Mouse (Mus musculus): ENCODE data around the gene Prss12. TPM values are rescaled to one million over a fixed set of nuclear protein-coding genes. Genes with fewer than 3 reads are reported as not detected.
A peak's percentile ranks its signal among the peaks of the same experiment; 100 is the strongest.

The Prss12 gene
- polyA plus RNA-seq (2014; fragmentation: Nextera tagmentation; extraction: Ambion mirVana) = 2.7 and 3.3 TPM in 2 replicates

GRCm38 (mm10) chr3:123446708-123447537 is at the start of gene Prss12:
Gene Prss12, plus strand, starts transcription at chr3:123446913.
- no peaks in the 10 kb centered on the region for H3K9me3 ChIP-seq (replicated peaks; ENCODE audit: control insufficient read depth, low read length)
- peak within 1 kb of the TSS; percentile 100 for H3K4me2 ChIP-seq (ENCODE audit: low read length)
- H3K9ac ChIP-seq (ENCODE audit: low read length) = peak within 1 kb of the TSS; percentile 74
- H3K36me3 ChIP-seq (ENCODE audit: control insufficient read depth, insufficient read depth, low read length) = no peaks in the 10 kb centered on the region
- DNase-seq (ENCODE audit: low spot score) = peak; percentile 58
- H3K4me1 ChIP-seq (ENCODE audit: control insufficient read depth, insufficient read depth, low read length) = 0 out of 2 replicates have a peak, but pooled peaks cover 3% of the 10 kb centered on the region
- H3K27me3 ChIP-seq (replicated peaks; ENCODE audit: control insufficient read depth, insufficient read depth, low read length) = peaks cover 4% of the 10 kb centered on the region; the same call in 1 of the 2 replicates
- H3K4me3 ChIP-seq (ENCODE audit: low read depth, low read length) = peak within 1 kb of the TSS; percentile 71
- no peak within 1 kb of the TSS; the same call in 1 of the 2 replicates for H3K27ac ChIP-seq (ENCODE audit: low read depth, low read length)
- ATAC-seq = peak; percentile 87
- under 1% methylated on average over 79 of the region's 84 CpGs for WGBS

- Histone ChIP-seq H3K4me3 (ENCODE audit: low read depth, low read length) (no peak overlapping the region), H3K4me2 (ENCODE audit: low read length) (no peak overlapping the region), H3K9me3 (replicated peaks; ENCODE audit: control insufficient read depth, low read length) (no peaks in the 10 kb centered on the region), H3K27ac (ENCODE audit: low read depth, low read length) (no peak overlapping the region), H3K36me3 (ENCODE audit: control insufficient read depth, insufficient read depth, low read length) (no peaks in the 10 kb centered on the region), H3K4me1 (ENCODE audit: control insufficient read depth, insufficient read depth, low read length) (no peaks in the 10 kb centered on the region), H3K27me3 (replicated peaks; ENCODE audit: control insufficient read depth, insufficient read depth, low read length) (no peaks in the 10 kb centered on the region), H3K9ac (ENCODE audit: low read length) (no peak overlapping the region)
- 87% methylated on average over 9 of the region's 9 CpGs for WGBS
- DNase-seq (ENCODE audit: low spot score) = no peak
- ATAC-seq = no peak
These were observed 48.9 kb upstream of the Prss12 start for GRCm38 (mm10) chr3:123397562-123398481.

GRCm38 (mm10) chr3:123404945-123405344 is 41.8 kb upstream of the Prss12 start:
- Histone ChIP-seq H3K4me2 (ENCODE audit: low read length) (no peak overlapping the region), H3K4me1 (ENCODE audit: control insufficient read depth, insufficient read depth, low read length) (no peaks in the 10 kb centered on the region), H3K4me3 (ENCODE audit: low read depth, low read length) (no peak overlapping the region), H3K9ac (ENCODE audit: low read length) (no peak overlapping the region), H3K27me3 (replicated peaks; ENCODE audit: control insufficient read depth, insufficient read depth, low read length) (no peaks in the 10 kb centered on the region), H3K27ac (ENCODE audit: low read depth, low read length) (no peak overlapping the region), H3K36me3 (ENCODE audit: control insufficient read depth, insufficient read depth, low read length) (no peaks in the 10 kb centered on the region), H3K9me3 (replicated peaks; ENCODE audit: control insufficient read depth, low read length) (no peaks in the 10 kb centered on the region)
- ATAC-seq (no peak), DNase-seq (ENCODE audit: low spot score) (no peak)
- WGBS = 89% methylated on average over 3 of the region's 3 CpGs

- 77% methylated on average over 6 of the region's 6 CpGs for WGBS
- Histone ChIP-seq H3K27ac (ENCODE audit: low read depth, low read length) (no peak overlapping the region), H3K4me3 (ENCODE audit: low read depth, low read length) (no peak overlapping the region), H3K4me1 (ENCODE audit: control insufficient read depth, insufficient read depth, low read length) (no peaks in the 10 kb centered on the region), H3K9ac (ENCODE audit: low read length) (no peak overlapping the region), H3K27me3 (replicated peaks; ENCODE audit: control insufficient read depth, insufficient read depth, low read length) (no peaks in the 10 kb centered on the region), H3K9me3 (replicated peaks; ENCODE audit: control insufficient read depth, low read length) (no peaks in the 10 kb centered on the region), H3K36me3 (ENCODE audit: control insufficient read depth, insufficient read depth, low read length) (no peaks in the 10 kb centered on the region), H3K4me2 (ENCODE audit: low read length) (no peak overlapping the region)
- DNase-seq (ENCODE audit: low spot score) (no peak), ATAC-seq (no peak)
These were observed 34.7 kb upstream of the Prss12 start for GRCm38 (mm10) chr3:123411821-123412578.

GRCm38 (mm10) chr3:123413173-123413572 is 33.5 kb upstream of the Prss12 start:
- Histone ChIP-seq H3K27me3 (replicated peaks; ENCODE audit: control insufficient read depth, insufficient read depth, low read length) (no peaks in the 10 kb centered on the region), H3K9ac (ENCODE audit: low read length) (no peak overlapping the region), H3K4me3 (ENCODE audit: low read depth, low read length) (no peak overlapping the region), H3K36me3 (ENCODE audit: control insufficient read depth, insufficient read depth, low read length) (no peaks in the 10 kb centered on the region), H3K4me2 (ENCODE audit: low read length) (no peak overlapping the region), H3K9me3 (replicated peaks; ENCODE audit: control insufficient read depth, low read length) (no peaks in the 10 kb centered on the region), H3K4me1 (ENCODE audit: control insufficient read depth, insufficient read depth, low read length) (no peaks in the 10 kb centered on the region), H3K27ac (ENCODE audit: low read depth, low read length) (no peak overlapping the region)
- no peak for DNase-seq (ENCODE audit: low spot score)
- ATAC-seq = no peak
- 20% methylated on average over 5 of the region's 5 CpGs for WGBS

GRCm38 (mm10) chr3:123425647-123426046 is 21.1 kb upstream of the Prss12 start:
- no peaks in the 10 kb centered on the region for H3K9me3 ChIP-seq (replicated peaks; ENCODE audit: control insufficient read depth, low read length)
- no peak overlapping the region for H3K4me2 ChIP-seq (ENCODE audit: low read length)
- no peak overlapping the region for H3K9ac ChIP-seq (ENCODE audit: low read length)
- H3K36me3 ChIP-seq (ENCODE audit: control insufficient read depth, insufficient read depth, low read length) = no peaks in the 10 kb centered on the region
- H3K4me1 ChIP-seq (ENCODE audit: control insufficient read depth, insufficient read depth, low read length) = no peaks in the 10 kb centered on the region
- DNase-seq (ENCODE audit: low spot score) (peak; percentile 10), ATAC-seq (no peak)
- no peak overlapping the region for H3K4me3 ChIP-seq (ENCODE audit: low read depth, low read length)
- no peak overlapping the region for H3K27ac ChIP-seq (ENCODE audit: low read depth, low read length)
- H3K27me3 ChIP-seq (replicated peaks; ENCODE audit: control insufficient read depth, insufficient read depth, low read length) = no peaks in the 10 kb centered on the region
- 64% methylated on average over 2 of the region's 2 CpGs for WGBS

- no peak for ATAC-seq
These were observed 18.7 kb upstream of the Prss12 start for GRCm38 (mm10) chr3:123428005-123428404.

GRCm38 (mm10) chr3:123429597-123430458 is 16.9 kb upstream of the Prss12 start:
- Histone ChIP-seq H3K27me3 (replicated peaks; ENCODE audit: control insufficient read depth, insufficient read depth, low read length) (no peaks in the 10 kb centered on the region), H3K4me1 (ENCODE audit: control insufficient read depth, insufficient read depth, low read length) (no peaks in the 10 kb centered on the region), H3K4me2 (ENCODE audit: low read length) (no peak overlapping the region), H3K9me3 (replicated peaks; ENCODE audit: control insufficient read depth, low read length) (no peaks in the 10 kb centered on the region), H3K36me3 (ENCODE audit: control insufficient read depth, insufficient read depth, low read length) (no peaks in the 10 kb centered on the region), H3K27ac (ENCODE audit: low read depth, low read length) (no peak overlapping the region), H3K4me3 (ENCODE audit: low read depth, low read length) (no peak overlapping the region), H3K9ac (ENCODE audit: low read length) (no peak overlapping the region)
- DNase-seq (ENCODE audit: low spot score) (no peak), ATAC-seq (no peak)
- WGBS = 85% methylated on average over 22 of the region's 22 CpGs

More at GRCm38 (mm10) chr3:123428005-123428404, 18.7 kb upstream of the Prss12 start:
- no peak overlapping the region for H3K4me3 ChIP-seq (ENCODE audit: low read depth, low read length)
- H3K36me3 ChIP-seq (ENCODE audit: control insufficient read depth, insufficient read depth, low read length) = no peaks in the 10 kb centered on the region
- no peaks in the 10 kb centered on the region for H3K4me1 ChIP-seq (ENCODE audit: control insufficient read depth, insufficient read depth, low read length)
- H3K27me3 ChIP-seq (replicated peaks; ENCODE audit: control insufficient read depth, insufficient read depth, low read length) = no peaks in the 10 kb centered on the region
- no peak overlapping the region for H3K27ac ChIP-seq (ENCODE audit: low read depth, low read length)
- no peak for DNase-seq (ENCODE audit: low spot score)
- H3K9me3 ChIP-seq (replicated peaks; ENCODE audit: control insufficient read depth, low read length) = no peaks in the 10 kb centered on the region
- 79% methylated on average over 4 of the region's 4 CpGs for WGBS
- no peak overlapping the region for H3K9ac ChIP-seq (ENCODE audit: low read length)
- no peak overlapping the region for H3K4me2 ChIP-seq (ENCODE audit: low read length)
